In genomic region chr16:10702399-10702798, GRCm38 (mm10) we compare ENCODE assay signal across 16 mouse cellular contexts.
DNase-seq lines count a peak whose midpoint lies in the region; ATAC-seq lines count a peak whose summit lies in the region.
"Had no signal": no experiment of that assay in that cellular context is flagged by ENCODE, and none has a peak within 500 bp of the region (broad histone marks: within the 10 kb centered on the region; RNA-seq: fewer than 3 reads in every experiment).

No protein-coding gene starts in this region.

- 78% methylated on average over 2 of the region's 2 CpGs for WGBS in heart, embryonic 16.5 days
- WGBS in embryonic facial prominence, embryonic 10.5 days: 56% methylated on average over 2 of the region's 2 CpGs
- 68% methylated on average over 2 of the region's 2 CpGs for WGBS in hindbrain, embryonic 12.5 days

- no peaks in the 10 kb centered on the region for H3K9me3 ChIP-seq in heart, embryonic 16.5 days (replicated peaks; ENCODE audit: control insufficient read depth, low read length)
- H3K9me3 ChIP-seq in embryonic facial prominence, embryonic 10.5 days: no peaks in the 10 kb centered on the region
- no peaks in the 10 kb centered on the region for H3K9me3 ChIP-seq in hindbrain, embryonic 12.5 days (replicated peaks)
- H3K9me3 ChIP-seq: forebrain, embryonic 12.5 days; limb, embryonic 15.5 days had no signal

- no peak for DNase-seq in heart, adult 11 months
- peak; percentile 61 for DNase-seq in thymus, postnatal 4 days
- DNase-seq in thymus, postnatal 14 days: no peak
- DNase-seq in embryonic facial prominence, embryonic 10.5 days (ENCODE audit: low spot score): peak; percentile 36
- DNase-seq in left cerebral cortex, adult 9 months (ENCODE audit: low spot score in 2 of 2): no peak
- DNase-seq: cerebellum, adult 9-10 months; kidney, postnatal 10 days; right cerebral cortex, adult 18-20 months had no signal

- no peak overlapping the region for H3K4me3 ChIP-seq in heart, embryonic 16.5 days (ENCODE audit: low read length)
- H3K4me3 ChIP-seq in embryonic facial prominence, embryonic 10.5 days: no peak overlapping the region
- no peak overlapping the region for H3K4me3 ChIP-seq in hindbrain, embryonic 12.5 days
- H3K4me3 ChIP-seq: forebrain, embryonic 12.5 days; limb, embryonic 15.5 days had no signal

- H3K27me3 ChIP-seq in heart, embryonic 16.5 days (ENCODE audit: control insufficient read depth, insufficient read depth, low read length): no peaks in the 10 kb centered on the region
- no peaks in the 10 kb centered on the region for H3K27me3 ChIP-seq in embryonic facial prominence, embryonic 10.5 days (replicated peaks; ENCODE audit: low read depth, poor library complexity, severe bottlenecking)
- H3K27me3 ChIP-seq in hindbrain, embryonic 12.5 days: no peaks in the 10 kb centered on the region
- H3K27me3 ChIP-seq: CH12.LX; forebrain, embryonic 12.5 days; limb, embryonic 15.5 days; Patski had no signal

- ATAC-seq in heart, embryonic 16.5 days (replicated peaks; ENCODE audit: extremely low read depth, insufficient read depth, low FRiP score): no peak
- ATAC-seq in hindbrain, embryonic 12.5 days (ENCODE audit: low FRiP score): no peak
- no peak for ATAC-seq in cerebellum, adult (ENCODE audit: insufficient number of reproducible peaks, low FRiP score, low TSS enrichment)
- ATAC-seq: Patski had no signal

- H3K36me3 ChIP-seq in heart, embryonic 16.5 days (ENCODE audit: control insufficient read depth, insufficient read depth): no peaks in the 10 kb centered on the region
- no peaks in the 10 kb centered on the region for H3K36me3 ChIP-seq in embryonic facial prominence, embryonic 10.5 days (replicated peaks)
- H3K36me3 ChIP-seq in hindbrain, embryonic 12.5 days: no peaks in the 10 kb centered on the region
- H3K36me3 ChIP-seq: forebrain, embryonic 12.5 days; limb, embryonic 15.5 days had no signal

- no peak overlapping the region for H3K4me2 ChIP-seq in heart, embryonic 16.5 days (ENCODE audit: low read depth, low read length)
- H3K4me2 ChIP-seq in hindbrain, embryonic 12.5 days (replicated peaks): no peak overlapping the region
- H3K4me2 ChIP-seq: forebrain, embryonic 12.5 days; hindbrain, embryonic 14.5 days; limb, embryonic 15.5 days had no signal

- H3K27ac ChIP-seq in heart, embryonic 16.5 days (ENCODE audit: low read length): peak overlapping the region; percentile 5; the same call in 1 of the 2 replicates
- H3K27ac ChIP-seq in embryonic facial prominence, embryonic 10.5 days (replicated peaks): no peak overlapping the region
- H3K27ac ChIP-seq in hindbrain, embryonic 12.5 days: no peak overlapping the region
- H3K27ac ChIP-seq: forebrain, embryonic 12.5 days; hindbrain, embryonic 14.5 days; limb, embryonic 15.5 days had no signal

- H3K9ac ChIP-seq in heart, embryonic 16.5 days (ENCODE audit: low read length): no peak overlapping the region
- H3K9ac ChIP-seq in hindbrain, embryonic 12.5 days: no peak overlapping the region
- H3K9ac ChIP-seq: forebrain, embryonic 12.5 days; hindbrain, embryonic 14.5 days; limb, embryonic 15.5 days had no signal

- peaks cover 25% of the 10 kb centered on the region for H3K4me1 ChIP-seq in heart, embryonic 16.5 days (ENCODE audit: control insufficient read depth, insufficient read depth, low read length)
- peaks cover 36% of the 10 kb centered on the region for H3K4me1 ChIP-seq in embryonic facial prominence, embryonic 10.5 days
- peaks cover 4% of the 10 kb centered on the region; the same call in 1 of the 2 replicates for H3K4me1 ChIP-seq in hindbrain, embryonic 12.5 days

Comparison
In these comparisons a context has a peak if more than half of its experiments do, and no peak if none do; other contexts are left out.
1. DNase-seq: peak in thymus, postnatal 4 days (single experiment) and embryonic facial prominence, embryonic 10.5 days (single experiment); none in heart, adult 11 months (single experiment), thymus, postnatal 14 days (single experiment) and left cerebral cortex, adult 9 months (0 of 2).